Mouse (Mus musculus) ovary, adult 2 months (tissue): Measurements from ENCODE around the gene Gm6121. TPM values are rescaled to one million over a fixed set of nuclear protein-coding genes. Genes with fewer than 3 reads are reported as not detected.

Source experiments
- polyA plus RNA-seq: library from polyadenylated mRNA; depleted of rRNA; stranded (reverse); fragments of >200 nt; gene quantifications from 2 replicates; pipeline ENCODE4 v1.2.3, GENCODE M21; 2012; rRNA removed

Gene Gm6121
- polyA plus RNA-seq, result not detected in 2 replicates

GRCm38 (mm10) chrX:26935597-26935996 is at the start of gene Gm6121:
Gene Gm6121 (minus strand): TSS chrX:26935697.

Other genes starting within 250 kb of the Gm6121 start
- not detected in 2 replicates for gene Gm14525, start 233.1 kb downstream of the Gm6121 start, polyA plus RNA-seq